In the genomic region with DNA sequence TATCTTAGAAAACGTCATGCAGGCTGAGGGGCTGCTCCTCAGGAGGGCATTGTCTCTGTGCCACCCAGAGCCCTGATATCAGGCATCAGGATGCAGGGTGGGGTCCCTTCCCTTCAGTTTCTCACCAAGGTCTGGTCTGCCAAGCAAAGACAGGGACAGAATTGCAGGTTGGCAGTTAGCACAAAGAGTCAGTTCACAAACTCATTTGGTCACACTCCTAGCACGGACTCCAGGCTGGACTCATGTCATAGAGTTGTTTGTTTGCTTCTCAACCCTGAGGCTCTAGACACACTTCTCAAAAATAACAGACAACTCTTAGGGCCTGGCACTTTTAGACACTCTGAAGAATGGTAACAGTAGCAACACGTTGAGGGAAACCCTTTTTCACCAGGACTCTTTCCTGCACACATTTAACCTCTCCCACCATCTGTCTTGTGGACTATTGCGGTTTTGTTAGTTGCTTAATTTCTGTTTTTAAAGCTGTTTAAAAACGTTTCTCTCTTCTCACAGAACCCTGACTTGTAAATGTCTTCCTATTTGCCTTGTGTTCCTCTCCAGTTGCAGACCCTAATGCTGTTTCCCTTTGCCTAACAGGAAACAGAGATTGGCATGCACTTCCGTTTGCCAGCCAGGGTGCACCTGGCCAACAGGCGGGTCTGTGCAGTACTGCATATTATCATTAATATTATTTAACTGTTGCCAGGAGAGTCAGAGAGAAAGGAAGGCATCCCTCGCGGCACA, we compare ENCODE assay signal across 15 mouse cellular contexts.
A peak's percentile ranks its signal among the peaks of the same experiment; 100 is the strongest.
DNase-seq lines count a peak whose midpoint lies in the region; ATAC-seq and TF ChIP-seq lines count a peak whose summit lies in the region.
"Had no signal": no experiment of that assay in that cellular context is flagged by ENCODE, and none has a peak within 500 bp of the region (broad histone marks: within the 10 kb centered on the region; RNA-seq: fewer than 3 reads in every experiment).

No protein-coding gene starts in this region.

- DNase-seq in layer of hippocampus, adult 2 months (ENCODE audit: low spot score in 2 of 2), result no peak
- no peak for DNase-seq in layer of hippocampus, adult 9-11 months
- peak; percentile 29 for DNase-seq in CD4-positive, CD25-positive, alpha-beta regulatory T cell, adult 2 months (ENCODE audit: low read depth, low spot score)
- no peak for DNase-seq in cerebellum, postnatal 25 days
- no peak for DNase-seq in kidney, postnatal 36 days
- DNase-seq: gastrocnemius, postnatal 36 days; midbrain, embryonic 14.5 days; right cerebral cortex, postnatal 25 days had no signal

- H3K4me1 ChIP-seq in cortical plate, adult 2 months (ENCODE audit: control insufficient read depth, insufficient read depth, low read length), result no peaks in the 10 kb centered on the region

- no peak for TF ChIP-seq POLR2A in cortical plate, adult 2 months (IDR thresholded peaks at IDR 0.05; ENCODE audit: extremely low read depth, insufficient read depth, low read length)

- ATAC-seq in megakaryocyte-erythroid progenitor cell, adult 5-6 weeks (replicated peaks; ENCODE audit: low FRiP score, low TSS enrichment, poor library complexity, severe bottlenecking), result peak; percentile 41
- ATAC-seq: forebrain, embryonic 14.5 days had no signal

- peak; percentile 14; the same call in 1 of the 2 replicates for TF ChIP-seq CTCF in layer of hippocampus, adult 2 months (conservative IDR thresholded peaks at IDR 0.05)
- no peak for TF ChIP-seq CTCF in cortical plate, adult 2 months (IDR thresholded peaks at IDR 0.05; ENCODE audit: extremely low read depth, insufficient read depth, low read length)

- peak overlapping the region; percentile 81 for H3K27ac ChIP-seq in layer of hippocampus, adult 2 months
- peak overlapping the region; percentile 32 for H3K27ac ChIP-seq in cortical plate, adult 2 months (ENCODE audit: insufficient read depth, low read length)
- H3K27ac ChIP-seq: embryonic facial prominence, embryonic 12.5 days; hindbrain, embryonic 13.5 days; limb, embryonic 15.5 days; stomach, postnatal 0 days had no signal

- H3K4me3 ChIP-seq in layer of hippocampus, adult 2 months, result no peak overlapping the region
- no peak overlapping the region for H3K4me3 ChIP-seq in cortical plate, adult 2 months (ENCODE audit: insufficient read depth, low read length)
- H3K4me3 ChIP-seq: embryonic facial prominence, embryonic 12.5 days; hindbrain, embryonic 13.5 days; limb, embryonic 15.5 days had no signal
